Mouse (Mus musculus): ENCODE results near the gene Insr.

- TF ChIP-seq GATA1 (IDR thresholded peaks at IDR 0.05; ENCODE audit: borderline replicate concordance, low read length) (no peak), FLI1 (IDR thresholded peaks at IDR 0.05; ENCODE audit: low read length) (no peak)
Measured at GRCm38 (mm10) chr8:3234569-3234968, 44.8 kb downstream of the Insr start.

Data from megakaryocyte, embryonic 14.5 days (primary cell).